Comparison of ENCODE assay signal across 8 mouse cellular contexts in genomic region chr5:93024754-93025280, GRCm38 (mm10). TPM values are rescaled to one million over a fixed set of nuclear protein-coding genes. Genes with fewer than 3 reads are reported as not detected.
A peak's percentile ranks its signal among the peaks of the same experiment; 100 is the strongest.
DNase-seq lines count a peak whose midpoint lies in the region; ATAC-seq and TF ChIP-seq lines count a peak whose summit lies in the region.

No protein-coding gene starts in this region.

- DNase-seq in heart, adult 11 months, result peak; percentile 95
- DNase-seq in heart, postnatal 25 days (ENCODE audit: low spot score), result no peak
- DNase-seq in embryo, embryonic 10 days (ENCODE audit: low spot score), result peak; percentile 79
- DNase-seq in heart, postnatal 36 days, result peak; percentile 65 to 67
- DNase-seq in hindbrain, postnatal 0 days (ENCODE audit: low spot score), result no peak

- TF ChIP-seq CTCF in hindbrain, postnatal 0 days (IDR thresholded peaks at IDR 0.05; ENCODE audit: low read depth), result no peak

- no peak overlapping the region for H3K9ac ChIP-seq in lung, embryonic 15.5 days
- no peak overlapping the region for H3K9ac ChIP-seq in hindbrain, postnatal 0 days (replicated peaks; ENCODE audit: low read length)

- H3K36me3 ChIP-seq in lung, embryonic 15.5 days, result no peaks in the 10 kb centered on the region
- H3K36me3 ChIP-seq in hindbrain, postnatal 0 days (ENCODE audit: insufficient read depth, low read length), result no peaks in the 10 kb centered on the region

- H3K4me3 ChIP-seq in lung, embryonic 15.5 days, result no peak overlapping the region
- H3K4me3 ChIP-seq in hindbrain, postnatal 0 days (ENCODE audit: low read length), result no peak overlapping the region

- no peak for ATAC-seq in lung, embryonic 15.5 days (ENCODE audit: borderline replicate concordance, extremely low read depth, low FRiP score, low TSS enrichment)
- ATAC-seq in megakaryocyte-erythroid progenitor cell, adult 5-6 weeks (replicated peaks; ENCODE audit: low FRiP score, low TSS enrichment, poor library complexity, severe bottlenecking), result no peak
- ATAC-seq in erythroid progenitor cell, adult 5-6 weeks (replicated peaks; ENCODE audit: low FRiP score, poor library complexity, severe bottlenecking), result no peak
- ATAC-seq in hindbrain, postnatal 0 days, result no peak

- H3K27me3 ChIP-seq in lung, embryonic 15.5 days, result no peaks in the 10 kb centered on the region
- H3K27me3 ChIP-seq in hindbrain, postnatal 0 days (ENCODE audit: insufficient read depth, low read length), result no peaks in the 10 kb centered on the region

- H3K9me3 ChIP-seq in lung, embryonic 15.5 days, result no peaks in the 10 kb centered on the region
- no peaks in the 10 kb centered on the region for H3K9me3 ChIP-seq in hindbrain, postnatal 0 days (ENCODE audit: low read length)

- 0 out of 2 replicates have a peak overlapping the region, but pooled peaks have one; percentile 12 for H3K27ac ChIP-seq in lung, embryonic 15.5 days
- no peak overlapping the region for H3K27ac ChIP-seq in hindbrain, postnatal 0 days

- peaks cover 32% of the 10 kb centered on the region for H3K4me1 ChIP-seq in lung, embryonic 15.5 days
- no peaks in the 10 kb centered on the region for H3K4me1 ChIP-seq in hindbrain, postnatal 0 days (ENCODE audit: insufficient read depth, low read length)

- intact Hi-C loops in heart, postnatal 25 days (cut with DNase I), result no loop called here
- intact Hi-C loops in heart, postnatal 36 days (cut with DNase I), result no loop called here

- 18% methylated on average over 7 of the region's 7 CpGs for WGBS in lung, embryonic 15.5 days
- WGBS in hindbrain, postnatal 0 days, result 31% methylated on average over 7 of the region's 7 CpGs

- no peak overlapping the region for H3K4me2 ChIP-seq in lung, embryonic 15.5 days
- no peak overlapping the region for H3K4me2 ChIP-seq in hindbrain, postnatal 0 days (ENCODE audit: low read depth, low read length)

RNA-seq across cellular contexts. Expression of gene Sowahb, which starts 20.0 kb away (rescaled TPM):
- total RNA-seq in heart, postnatal 25 days (2021), result not detected
- under 1 TPM in 1 of 2 experiments, not detected in 1; 0.08 TPM for total RNA-seq in heart, postnatal 36 days (2021)
- polyA plus RNA-seq in lung, embryonic 15.5 days (2015; fragmentation: Nextera tagmentation; extraction: Ambion mirVana), result 1.5 and 1.7 TPM in 2 replicates
- not detected in 2 replicates for total RNA-seq in megakaryocyte-erythroid progenitor cell, adult 5-6 weeks (2014; fragmentation: Nextera tagmentation)
- not detected in 2 replicates for total RNA-seq in megakaryocyte-erythroid progenitor cell, adult 5-6 weeks (2017)
- total RNA-seq in erythroid progenitor cell, adult 5-6 weeks (2015; ENCODE audit: low replicate concordance), result not detected in 2 replicates
- not detected in 2 replicates for total RNA-seq in erythroid progenitor cell, adult 5-6 weeks (2017; ENCODE audit: low replicate concordance)
- 0.10 and 0.25 TPM in 2 replicates for total RNA-seq in hindbrain, postnatal 0 days (2014; rRNA removed)
- polyA plus RNA-seq in hindbrain, postnatal 0 days (2015; fragmentation: Nextera tagmentation; extraction: Ambion mirVana), result 0.04 and 0.08 TPM in 2 replicates

Comparison
In these comparisons a context has a peak if more than half of its experiments do, and no peak if none do; other contexts are left out.
1. DNase-seq: peak in heart, adult 11 months (single experiment), embryo, embryonic 10 days (single experiment) and heart, postnatal 36 days (2 of 2); none in heart, postnatal 25 days (single experiment) and hindbrain, postnatal 0 days (single experiment).